Mouse (Mus musculus) ES-Bruce4 (cell line): ENCODE results near the gene Apol10a.
"Not testable (repeated sequence)": the region's sequence is repeated elsewhere in the genome, so short reads cannot be mapped to it uniquely, and the experiment has no call there.

ENCODE experiments used
- CTCF ChIP-seq: IDR thresholded peaks from one replicate; pipeline ENCODE4 v1.8.1; 2011; ENCODE audit warnings: low read depth, low read length
- POLR2A ChIP-seq: IDR thresholded peaks from one replicate; pipeline ENCODE4 v1.8.1; 2011; ENCODE audit warnings: low read length; ENCODE audit not compliant: insufficient read depth

- not testable (repeated sequence) for TF ChIP-seq CTCF, POLR2A
Observed at GRCm38 (mm10) chr15:77428690-77429448, 48.0 kb upstream of the Apol10a start.
